Mouse (Mus musculus) ES-Bruce4 (cell line): ENCODE measurements around the gene Myo10.

Source experiments
- CTCF ChIP-seq: IDR thresholded peaks from one replicate; pipeline ENCODE4 v1.8.1; 2011; ENCODE audit warnings: low read depth, low read length
- POLR2A ChIP-seq: IDR thresholded peaks from one replicate; pipeline ENCODE4 v1.8.1; 2011; ENCODE audit warnings: low read length; ENCODE audit not compliant: insufficient read depth

DNA sequence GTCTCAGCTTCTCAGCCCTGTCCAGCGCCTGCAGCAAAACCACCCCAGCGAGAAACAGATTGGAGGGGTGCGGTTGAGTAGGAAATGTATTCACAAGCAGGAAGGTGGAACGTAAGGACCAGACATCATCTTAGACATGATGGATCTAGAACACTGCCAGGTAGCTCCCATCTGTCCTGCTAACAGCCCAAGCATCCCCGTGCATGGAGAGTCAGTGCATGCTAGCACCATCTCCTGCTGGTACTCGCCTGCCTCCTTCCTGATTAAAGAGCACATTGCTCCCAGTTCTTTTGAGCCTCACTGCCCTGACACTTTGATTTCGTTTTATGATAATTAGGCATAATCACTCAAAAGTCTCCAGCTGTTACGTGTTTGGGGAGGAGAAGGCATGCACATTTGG lies 96.9 kb downstream of the Myo10 start:
- TF ChIP-seq CTCF: no peak
- TF ChIP-seq POLR2A: no peak
